Mouse (Mus musculus) heart, adult 9 months (tissue): Measurements from ENCODE around the gene Prkaca.
A peak's percentile ranks its signal among the peaks of the same experiment; 100 is the strongest.
"Not testable (repeated sequence)": the region's sequence is repeated elsewhere in the genome, so short reads cannot be mapped to it uniquely, and the experiment has no call there.

Source experiments
- DNase-seq, 2 experiments: peaks; one replicate each; pipeline ENCODE4 v3.0.0; 2022; ENCODE audit warnings: low spot score in 2 of 2

Gene Prkaca

GRCm38 (mm10) chr8:84002957-84003611, 30.3 kb downstream of the Prkaca start:
- DNase-seq: no peak

- no peak for DNase-seq
These were observed 30.9 kb downstream of the Prkaca start for GRCm38 (mm10) chr8:84003612-84004246.

GRCm38 (mm10) chr8:84004533-84005201, 31.9 kb downstream of the Prkaca start:
- DNase-seq: peak; percentile 94 to 95

GRCm38 (mm10) chr8:84005502-84005901, 32.7 kb downstream of the Prkaca start:
- DNase-seq: not testable (repeated sequence)

DNA sequence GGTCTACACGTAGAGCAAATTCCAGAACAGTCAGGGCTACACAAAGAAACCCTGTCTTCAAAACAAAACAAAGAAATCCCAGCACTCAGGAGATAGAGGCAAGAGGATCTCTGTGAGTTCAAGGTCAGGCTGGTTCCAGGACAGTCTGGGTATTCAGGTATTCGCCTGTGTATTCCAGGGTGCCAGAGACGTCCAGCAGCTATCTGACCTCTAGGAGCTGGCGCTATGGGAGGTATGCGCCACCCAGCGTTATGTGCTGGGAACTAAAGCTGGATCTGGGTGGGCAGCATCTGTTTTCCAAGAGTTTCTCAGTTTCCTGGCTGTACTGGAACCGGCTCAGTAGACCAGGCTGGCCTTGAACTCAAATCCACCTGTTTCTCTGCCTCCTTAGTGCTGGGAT, 35.6 kb downstream of the Prkaca start:
- DNase-seq: no peak

GRCm38 (mm10) chr8:84009876-84010275, 37.1 kb downstream of the Prkaca start:
- peak; percentile 79 to 86 for DNase-seq

DNA sequence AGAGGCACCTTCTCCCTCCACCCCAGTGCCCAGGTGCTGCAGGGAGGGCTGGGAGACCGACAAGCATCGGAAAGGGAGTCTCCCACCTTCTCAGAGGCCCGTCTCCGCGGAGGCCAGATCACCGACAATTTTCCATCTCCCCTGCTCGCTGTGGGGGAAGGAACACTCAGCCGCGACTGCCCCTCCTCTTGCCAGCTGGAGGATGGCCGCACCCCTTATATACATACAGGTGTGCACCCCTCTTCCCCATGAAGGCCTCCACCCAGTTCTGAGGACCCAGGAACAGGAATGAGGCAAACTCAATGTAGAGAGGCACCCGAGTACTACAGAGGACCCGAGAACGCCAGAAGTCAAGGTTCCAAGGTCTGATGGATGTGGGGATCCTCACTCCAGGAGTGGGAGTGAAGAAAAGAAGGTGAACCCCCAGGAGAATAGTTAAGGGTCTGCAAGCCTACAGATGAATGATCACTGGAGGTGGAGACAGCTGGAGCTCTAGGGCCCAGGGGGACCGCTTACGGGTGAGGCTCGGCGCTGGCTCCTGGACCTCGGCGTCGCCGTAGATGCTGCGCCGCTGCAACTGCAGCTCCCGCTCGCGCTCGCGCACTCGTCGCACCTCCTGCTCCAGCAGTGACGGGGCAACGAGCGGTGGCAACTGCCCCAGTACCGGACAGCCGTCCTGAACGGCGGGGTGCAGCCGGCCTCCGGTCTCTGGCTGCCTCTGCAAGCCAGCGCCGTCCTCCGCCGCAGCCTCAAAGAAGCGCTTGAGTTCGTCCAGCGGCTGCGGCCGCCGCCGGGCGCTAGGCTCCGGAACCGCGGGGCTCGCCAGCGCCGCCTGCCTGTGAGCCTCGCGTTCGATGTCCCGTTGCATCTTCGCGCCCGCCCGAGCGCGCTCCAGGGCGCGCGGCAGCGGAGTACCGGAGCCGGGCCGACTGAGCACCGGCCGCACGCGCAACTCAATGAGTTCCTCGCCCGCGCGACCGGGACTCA, 38.1 kb downstream of the Prkaca start:
- DNase-seq: peak in 1 of 2 experiments; percentile 73

- DNase-seq: no peak
These were observed 39.1 kb downstream of the Prkaca start, which contains the start of gene 2210011C24Rik for GRCm38 (mm10) chr8:84011705-84012498. TSS of gene 2210011C24Rik (minus strand) at chr8:84012171.

- DNase-seq: no peak
These were observed 39.8 kb downstream of the Prkaca start for GRCm38 (mm10) chr8:84012499-84013165.

DNA sequence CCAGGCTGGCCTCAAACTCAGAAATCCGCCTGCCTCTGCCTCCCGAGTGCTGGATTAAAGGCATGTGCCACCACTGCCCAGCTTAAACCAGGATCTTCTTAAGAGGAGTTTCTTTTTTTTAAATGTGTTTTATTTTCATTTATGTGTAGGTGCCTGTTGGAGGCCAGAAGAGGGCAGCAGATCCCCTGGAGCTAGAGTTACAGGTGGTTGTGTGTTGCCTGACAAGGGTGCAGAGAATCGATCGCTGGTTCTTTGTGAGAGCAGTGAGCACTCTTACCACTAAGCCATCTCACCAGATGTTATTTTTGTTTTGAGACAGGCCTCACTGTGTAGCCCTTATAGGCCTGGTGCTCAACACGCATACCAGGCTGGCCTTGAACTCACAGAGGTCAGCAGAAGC, 43.0 kb downstream of the Prkaca start:
- DNase-seq: no peak

GRCm38 (mm10) chr8:84019738-84020137, 46.9 kb downstream of the Prkaca start:
- no peak for DNase-seq

DNA sequence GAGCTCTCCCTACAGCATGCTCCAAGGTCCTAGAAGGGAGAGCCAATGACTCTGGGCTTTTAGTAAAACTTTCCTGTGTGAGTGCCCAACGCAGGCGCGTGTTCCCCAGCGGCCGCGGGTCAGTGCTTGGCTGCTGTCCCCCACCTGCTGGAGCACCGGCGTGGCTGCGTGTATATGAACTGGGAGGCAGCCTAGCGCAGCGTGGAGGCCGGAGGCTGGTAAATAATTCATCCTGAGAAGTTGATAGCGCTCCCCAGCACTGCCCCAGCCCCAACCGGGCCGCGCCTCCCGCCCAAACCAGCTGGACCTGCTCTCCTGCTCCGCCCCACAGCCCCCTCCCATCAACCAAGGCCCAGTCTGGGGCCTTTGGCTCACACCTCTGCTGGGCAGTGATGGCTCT, 48.3 kb downstream of the Prkaca start, which contains the start of gene Palm3:
Palm3 (plus strand) TSS at position 376 of the 400 bp plus-strand sequence.
- no peak for DNase-seq

GRCm38 (mm10) chr8:84021569-84021968, 48.8 kb downstream of the Prkaca start:
- no peak for DNase-seq

DNA sequence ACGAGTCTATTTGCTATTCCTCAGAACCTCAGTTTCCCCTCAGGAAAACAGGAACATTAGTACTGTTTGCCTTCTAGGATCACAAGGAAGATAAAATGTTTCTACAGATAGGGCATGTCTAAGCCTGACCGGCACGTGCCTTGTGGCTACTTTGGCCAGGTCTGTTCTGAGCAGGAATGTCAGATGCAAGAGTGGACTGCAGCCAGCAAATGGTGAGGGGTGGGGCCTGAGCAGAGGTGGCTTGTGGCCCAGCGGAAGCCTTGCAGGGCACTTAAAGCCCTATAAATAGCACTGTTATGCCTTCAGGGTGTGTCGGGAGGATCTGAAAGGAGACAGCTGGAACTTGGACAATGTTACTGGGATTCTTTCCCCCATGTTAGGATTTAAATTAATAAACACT, 50.3 kb downstream of the Prkaca start:
- peak; percentile 80 to 85 for DNase-seq

- DNase-seq: no peak
These were observed 50.8 kb downstream of the Prkaca start for GRCm38 (mm10) chr8:84023631-84024030.

- DNase-seq: no peak
These were observed 51.4 kb downstream of the Prkaca start for GRCm38 (mm10) chr8:84024171-84024570.

- DNase-seq: no peak
These were observed 53.1 kb downstream of the Prkaca start for GRCm38 (mm10) chr8:84025863-84026262.

GRCm38 (mm10) chr8:84027449-84027848, 54.7 kb downstream of the Prkaca start:
- no peak for DNase-seq

- no peak for DNase-seq
These were observed 56.5 kb downstream of the Prkaca start for GRCm38 (mm10) chr8:84029272-84029671.

DNA sequence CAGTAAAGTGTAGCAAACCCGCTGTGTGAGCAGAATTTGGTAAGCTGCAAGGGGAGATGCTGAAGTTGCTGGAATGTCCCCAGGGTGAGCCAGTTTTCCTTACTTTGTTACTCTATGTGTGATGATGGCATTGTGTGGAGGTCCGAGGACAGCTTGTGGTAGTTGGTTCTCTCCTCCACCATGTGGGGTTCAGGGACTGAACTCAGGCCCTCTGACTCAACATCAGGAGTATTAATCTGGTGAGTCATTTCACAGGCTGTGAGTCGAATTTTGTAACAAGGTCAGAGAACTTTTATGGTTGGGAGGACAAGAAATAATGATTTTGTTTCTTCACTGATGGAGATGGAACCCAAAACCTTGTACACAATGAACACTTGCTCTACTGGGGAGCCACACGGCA, 60.0 kb downstream of the Prkaca start:
- DNase-seq: no peak
